Mouse (Mus musculus) liver, adult 2 months (tissue): Measurements from ENCODE around the gene Numa1.

Experiments
- CTCF ChIP-seq: fragments of 200-500 bp; IDR thresholded peaks from 2 replicates; pipeline ENCODE4 v1.5.1; 2011; ENCODE audit warnings: low read depth, low read length, control low read depth
- POLR2A ChIP-seq: fragments of 200-500 bp; IDR thresholded peaks from 2 replicates; pipeline ENCODE4 v1.6.1; 2011; ENCODE audit warnings: low read length, control low read depth; ENCODE audit not compliant: insufficient read depth; ENCODE audit errors: extremely low read depth

DNA sequence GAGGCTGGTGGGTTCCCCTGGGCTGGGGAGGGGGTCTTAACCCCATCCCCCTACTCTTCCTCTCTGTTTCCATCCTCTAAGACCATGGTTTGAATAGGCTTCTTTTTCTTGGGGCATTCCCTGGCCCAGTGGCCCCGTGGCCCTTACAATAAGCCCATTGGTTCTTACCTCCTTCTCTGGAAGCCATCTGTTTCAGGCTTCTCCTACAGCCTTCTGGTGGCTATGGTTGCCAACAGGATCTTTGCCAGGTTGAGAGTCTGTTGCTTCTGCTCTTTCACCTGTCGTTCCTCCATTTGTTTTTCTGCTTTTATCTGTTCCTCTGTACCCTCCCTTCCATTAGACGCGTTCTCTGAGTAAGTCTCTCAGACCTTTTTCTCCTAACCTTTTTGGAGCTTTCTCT lies 3.7 kb downstream of the Numa1 start:
- TF ChIP-seq CTCF (no peak), POLR2A (no peak)
